Mouse (Mus musculus) stomach, embryonic 16.5 days (tissue): ENCODE data around the gene Tcam1. TPM values are rescaled to one million over a fixed set of nuclear protein-coding genes. Genes with fewer than 3 reads are reported as not detected.
A peak's percentile ranks its signal among the peaks of the same experiment; 100 is the strongest.

Experiments
- ATAC-seq: fragments of 200-750 bp; cut with Nextera tagmentation; 2 replicates; pipeline ENCODE4 v1.8.0; 2017; ENCODE audit warnings: moderate number of reproducible peaks, moderate TSS enrichment; ENCODE audit not compliant: insufficient read depth, low FRiP score
- H3K27ac ChIP-seq: fragments of 300-500 bp; sonication (generic); 2 replicates; pipeline ENCODE4 v1.5.1; 2014; ENCODE audit warnings: low read length
- H3K27me3 ChIP-seq: fragments of 300-500 bp; sonication (generic); 2 replicates; pipeline ENCODE4 v1.6.1; 2014; ENCODE audit warnings: low read length, control low read depth, mixed read lengths; ENCODE audit not compliant: control insufficient read depth, insufficient read depth
- H3K36me3 ChIP-seq: fragments of 300-500 bp; sonication (generic); 2 replicates; pipeline ENCODE4 v1.6.1; 2014; ENCODE audit warnings: low read length; ENCODE audit not compliant: control insufficient read depth, insufficient read depth
- H3K4me1 ChIP-seq: fragments of 300-500 bp; sonication (generic); 2 replicates; pipeline ENCODE4 v1.6.1; 2014; ENCODE audit warnings: low read length, control low read depth, mixed read lengths; ENCODE audit not compliant: control insufficient read depth, insufficient read depth
- H3K4me2 ChIP-seq: fragments of 300-500 bp; sonication (generic); 2 replicates; pipeline ENCODE4 v1.6.1; 2014; ENCODE audit warnings: low read depth, low read length, mixed read lengths
- H3K4me3 ChIP-seq: fragments of 300-500 bp; sonication (generic); replicated peaks from 2 replicates; pipeline ENCODE4 v1.5.1; 2014; ENCODE audit warnings: mild to moderate bottlenecking, low read length
- H3K9ac ChIP-seq: fragments of 300-500 bp; sonication (generic); 2 replicates; pipeline ENCODE4 v1.6.1; 2014; ENCODE audit warnings: low read length
- H3K9me3 ChIP-seq: fragments of 300-500 bp; sonication (generic); replicated peaks from 2 replicates; pipeline ENCODE4 v1.6.1; 2016; ENCODE audit warnings: low read length, control low read depth; ENCODE audit not compliant: control insufficient read depth
- WGBS: fragments of 180-500 bp; shearing (Covaris S2); extraction: QIAGEN DNeasy Blood & Tissue Kit; methylation state at CpG from one replicate; pipeline ENCODE4 v1.1.7; 2014; 5-methylcytosine and 5-hydroxymethylcytosine counted together
- polyA plus RNA-seq: library from polyadenylated mRNA; unstranded; fragments of >200 nt; fragmentation: Nextera tagmentation; extraction: Ambion mirVana; gene quantifications from 2 replicates; pipeline ENCODE4 v1.2.1, GENCODE M21; 2015

Gene Tcam1
- polyA plus RNA-seq, 1 experiment from 2014 or later, result 0.21 TPM

DNA sequence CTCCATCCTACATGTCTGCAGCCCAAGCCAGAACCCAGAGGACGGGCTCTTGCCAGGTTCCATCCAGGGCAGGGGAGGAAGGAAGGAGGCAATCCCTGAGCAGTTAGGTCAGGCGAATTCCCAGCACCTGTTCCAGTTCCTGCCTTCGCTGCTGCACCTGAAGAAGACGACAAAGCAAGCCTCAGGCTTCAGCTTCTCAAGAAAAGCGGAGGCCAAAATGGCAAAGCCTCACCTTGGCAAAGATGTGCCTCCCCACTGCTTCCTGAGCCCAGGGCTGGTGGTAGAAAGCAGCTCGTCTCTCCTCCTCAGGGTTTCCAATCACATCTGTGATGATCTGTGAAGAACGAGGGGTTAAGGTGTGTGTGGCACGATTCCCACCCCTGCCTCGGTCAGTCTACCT is 12.5 kb upstream of the Tcam1 start:
- H3K4me2 ChIP-seq, result no peak overlapping the region
- WGBS, result 86% methylated on average over 9 of the region's 9 CpGs
- H3K27me3 ChIP-seq, result no peaks in the 10 kb centered on the region
- peaks cover 25% of the 10 kb centered on the region for H3K4me1 ChIP-seq
- no peak for ATAC-seq
- H3K9ac ChIP-seq, result no peak overlapping the region
- H3K36me3 ChIP-seq, result peaks cover 58% of the 10 kb centered on the region
- no peak overlapping the region for H3K4me3 ChIP-seq
- H3K9me3 ChIP-seq, result no peaks in the 10 kb centered on the region
- no peak overlapping the region for H3K27ac ChIP-seq

DNA sequence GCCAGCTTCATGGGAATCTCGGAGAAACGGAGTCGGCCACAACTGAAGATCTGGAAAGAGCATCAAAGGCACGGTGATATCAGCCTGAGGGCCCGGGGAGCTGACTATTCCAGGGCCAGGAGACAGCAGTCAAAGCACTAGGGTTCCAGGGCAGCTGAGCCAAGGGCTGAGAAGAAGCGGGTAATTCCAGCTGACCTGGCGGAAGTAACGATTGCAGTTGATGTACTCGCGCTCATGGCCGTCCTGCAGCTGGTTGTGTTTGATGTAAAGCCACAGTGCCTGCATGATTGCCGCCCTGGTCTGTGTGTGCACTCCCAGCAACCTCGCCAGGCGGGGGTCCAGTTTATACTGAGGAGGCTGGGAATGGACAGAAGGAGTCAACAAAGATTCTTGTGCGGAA is 11.5 kb upstream of the Tcam1 start:
- H3K4me2 ChIP-seq, result no peak overlapping the region
- no peak for ATAC-seq
- no peaks in the 10 kb centered on the region for H3K9me3 ChIP-seq
- 88% methylated on average over 15 of the region's 15 CpGs for WGBS
- no peak overlapping the region for H3K27ac ChIP-seq
- H3K9ac ChIP-seq, result no peak overlapping the region
- H3K27me3 ChIP-seq, result no peaks in the 10 kb centered on the region
- peaks cover 58% of the 10 kb centered on the region for H3K36me3 ChIP-seq
- H3K4me1 ChIP-seq, result peaks cover 33% of the 10 kb centered on the region
- H3K4me3 ChIP-seq, result no peak overlapping the region

DNA sequence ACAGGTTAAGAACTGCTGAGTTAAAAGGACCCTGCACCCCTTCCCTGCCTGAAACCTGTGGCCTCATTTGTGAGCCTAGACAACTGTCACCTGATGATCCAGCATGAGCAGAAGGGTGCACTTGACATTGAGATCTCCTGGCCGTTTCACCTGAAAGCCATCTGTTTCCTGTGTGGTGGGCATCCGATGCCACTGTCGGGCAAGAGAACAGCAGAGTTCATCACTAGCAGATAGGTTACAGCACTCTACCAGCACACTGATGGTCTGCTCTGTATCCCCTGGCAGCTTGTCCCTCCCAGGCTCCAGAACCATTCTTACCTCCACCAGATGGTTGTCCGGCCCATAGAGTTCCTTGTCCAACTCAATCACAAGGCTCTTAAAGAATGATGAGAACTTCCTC is 10.9 kb upstream of the Tcam1 start:
- ATAC-seq, result no peak
- peaks cover 56% of the 10 kb centered on the region for H3K36me3 ChIP-seq

DNA sequence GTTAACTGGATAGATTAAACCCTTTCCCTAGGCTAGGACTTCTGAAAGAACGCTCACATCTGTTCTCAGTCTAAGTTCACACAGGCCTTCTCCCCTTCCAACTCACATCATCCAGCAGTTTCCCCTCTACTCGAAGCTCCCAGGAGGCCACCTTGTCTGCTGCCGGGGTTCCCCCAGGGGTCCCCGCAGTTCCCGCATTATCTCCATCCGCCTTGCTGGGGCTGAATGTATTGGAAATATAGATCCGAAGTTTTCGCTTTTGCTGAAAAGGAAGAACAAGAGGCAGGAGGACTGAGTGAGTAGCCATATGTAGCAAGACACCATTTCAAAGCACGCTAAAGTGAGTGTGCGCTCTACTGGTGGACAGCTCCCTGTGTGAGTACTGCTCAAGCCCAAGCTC is 10.0 kb upstream of the Tcam1 start:
- WGBS, result 95% methylated on average over 10 of the region's 10 CpGs
- Histone ChIP-seq H3K27ac (no peak overlapping the region), H3K9me3 (no peaks in the 10 kb centered on the region), H3K36me3 (peaks cover 50% of the 10 kb centered on the region), H3K27me3 (no peaks in the 10 kb centered on the region), H3K4me1 (peaks cover 45% of the 10 kb centered on the region), H3K9ac (no peak overlapping the region), H3K4me2 (no peak overlapping the region), H3K4me3 (no peak overlapping the region)
- ATAC-seq, result no peak

More for the DNA sequence above, 10.9 kb upstream of the Tcam1 start:
- no peak overlapping the region for H3K4me3 ChIP-seq
- no peaks in the 10 kb centered on the region for H3K9me3 ChIP-seq
- H3K4me2 ChIP-seq, result no peak overlapping the region
- H3K9ac ChIP-seq, result no peak overlapping the region
- H3K27me3 ChIP-seq, result no peaks in the 10 kb centered on the region
- H3K4me1 ChIP-seq, result peaks cover 39% of the 10 kb centered on the region
- no peak overlapping the region for H3K27ac ChIP-seq
- WGBS, result 90% methylated on average over 4 of the region's 4 CpGs

DNA sequence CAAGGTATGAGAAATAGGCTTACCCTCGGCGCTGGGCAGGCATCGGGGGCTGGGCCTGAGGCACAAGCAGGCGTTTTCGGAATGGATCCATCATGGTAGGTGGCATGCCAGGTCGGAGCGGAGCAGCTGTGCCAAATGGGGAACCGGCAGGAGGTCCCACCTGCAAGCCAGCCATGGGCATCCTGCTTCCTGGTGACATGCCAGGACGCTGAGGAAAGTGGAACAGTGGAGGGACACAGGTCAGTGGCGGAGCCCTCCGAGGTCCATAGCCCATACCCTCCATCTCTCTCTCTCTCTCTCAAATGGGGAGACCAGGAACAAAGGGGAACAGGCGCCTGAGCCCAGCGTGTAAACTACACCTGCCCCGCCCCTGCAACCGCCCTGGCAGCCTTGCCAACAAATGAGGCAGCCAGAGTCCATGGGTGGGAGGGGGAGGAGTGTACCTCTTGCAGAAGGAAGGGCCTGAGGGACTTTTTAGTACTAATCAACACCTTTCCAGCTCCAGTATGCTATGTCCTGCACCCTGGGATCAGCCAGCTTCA is 9.1 kb upstream of the Tcam1 start:
- Histone ChIP-seq H3K27ac (peak overlapping the region; percentile 96), H3K9me3 (no peaks in the 10 kb centered on the region), H3K4me2 (peak overlapping the region; percentile 41), H3K27me3 (no peaks in the 10 kb centered on the region), H3K4me3 (peak overlapping the region; percentile 17), H3K4me1 (peaks cover 45% of the 10 kb centered on the region), H3K9ac (peak overlapping the region; percentile 64), H3K36me3 (peaks cover 44% of the 10 kb centered on the region)
- peak; percentile 36; the same call in 1 of the 2 replicates for ATAC-seq
- WGBS, result 60% methylated on average over 15 of the region's 15 CpGs

DNA sequence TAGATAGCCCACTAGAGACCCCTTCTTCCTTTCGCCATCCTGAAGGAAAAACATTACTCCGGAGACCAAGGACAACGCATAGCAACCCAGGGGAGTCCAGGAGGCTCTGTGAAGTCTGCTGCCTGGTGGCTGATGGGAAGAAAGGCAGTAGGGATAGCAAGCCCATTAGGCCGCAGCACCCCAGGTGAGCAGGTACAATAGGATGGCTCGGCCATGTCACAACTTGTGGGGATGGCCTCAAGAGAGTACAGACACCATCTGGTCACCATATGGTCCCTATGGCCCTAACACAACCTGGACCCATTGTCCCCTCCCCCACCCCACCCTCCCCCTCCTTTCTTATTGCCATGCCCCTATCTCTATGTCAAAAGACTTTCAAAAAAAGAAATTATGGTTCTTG is 8.6 kb upstream of the Tcam1 start:
- ATAC-seq, result no peak

DNA sequence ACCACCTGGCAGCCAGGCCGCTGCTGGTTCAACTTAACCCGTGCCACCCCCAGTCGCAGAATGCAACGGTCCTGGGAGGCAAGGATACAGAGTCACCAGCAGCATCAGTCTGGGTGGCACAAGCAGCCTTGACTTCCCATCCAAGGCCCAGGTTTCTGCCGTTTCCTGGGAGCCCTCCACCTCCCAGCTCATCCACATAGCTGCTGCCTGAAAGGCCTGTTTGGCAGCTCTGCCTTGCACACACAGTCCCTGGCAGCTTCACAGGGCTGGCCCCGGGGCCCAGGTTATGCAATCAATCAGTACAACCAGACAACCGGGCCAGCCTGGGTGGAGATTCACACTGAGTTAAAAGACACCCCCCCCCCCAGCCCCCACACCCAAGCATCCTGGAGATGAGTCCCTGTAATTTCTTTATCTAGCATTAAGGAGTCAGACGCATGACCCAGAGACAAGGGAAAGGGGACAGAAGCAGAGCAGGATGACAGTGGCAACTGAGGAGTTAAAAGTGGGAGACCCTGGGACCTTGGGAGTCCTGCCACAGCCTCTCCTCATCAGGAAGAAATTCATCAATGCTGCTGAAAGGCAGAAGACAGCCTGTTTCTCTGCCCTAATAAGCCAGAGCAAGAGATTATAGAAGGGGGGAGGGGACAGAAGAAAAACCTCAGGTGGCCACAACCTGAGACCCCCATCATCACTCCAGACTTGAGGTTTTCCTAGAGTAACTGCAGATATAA is 8.0 kb upstream of the Tcam1 start:
- no peak; the same call in 1 of the 2 replicates for ATAC-seq
- Histone ChIP-seq H3K36me3 (peaks cover 33% of the 10 kb centered on the region), H3K9me3 (no peaks in the 10 kb centered on the region), H3K4me1 (peaks cover 47% of the 10 kb centered on the region), H3K27me3 (no peaks in the 10 kb centered on the region), H3K27ac (peak overlapping the region; percentile 96), H3K9ac (peak overlapping the region; percentile 64), H3K4me3 (peak overlapping the region; percentile 17), H3K4me2 (peak overlapping the region; percentile 41)
- 20% methylated on average over 8 of the region's 8 CpGs for WGBS

More for the DNA sequence above, 8.6 kb upstream of the Tcam1 start:
- H3K4me1 ChIP-seq, result peaks cover 45% of the 10 kb centered on the region
- peak overlapping the region; percentile 17 for H3K4me3 ChIP-seq
- H3K27me3 ChIP-seq, result no peaks in the 10 kb centered on the region
- 58% methylated on average over 5 of the region's 5 CpGs for WGBS
- H3K4me2 ChIP-seq, result peak overlapping the region; percentile 41
- H3K27ac ChIP-seq, result peak overlapping the region; percentile 96
- H3K36me3 ChIP-seq, result peaks cover 39% of the 10 kb centered on the region
- H3K9ac ChIP-seq, result peak overlapping the region; percentile 64
- H3K9me3 ChIP-seq, result no peaks in the 10 kb centered on the region

DNA sequence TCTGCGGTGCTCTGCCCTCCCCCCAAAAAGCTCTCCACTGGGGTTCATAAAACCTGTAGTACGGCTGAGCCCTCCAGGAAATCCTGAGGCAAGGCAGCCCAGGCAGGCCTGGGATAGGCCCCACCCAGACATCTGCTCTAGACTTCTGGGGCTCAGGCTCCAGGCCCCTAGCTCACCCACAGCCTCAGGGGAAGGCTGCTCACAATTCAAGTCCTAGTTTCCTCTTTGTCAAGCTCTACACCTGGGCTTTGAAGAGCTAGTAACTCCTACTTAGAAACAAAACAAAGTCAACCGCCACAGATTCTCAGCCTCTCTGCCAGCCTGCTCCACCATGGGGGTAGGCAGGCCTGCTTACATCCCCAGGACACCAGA is 7.4 kb upstream of the Tcam1 start:
- Histone ChIP-seq H3K27ac (peak overlapping the region; percentile 96), H3K9ac (peak overlapping the region; percentile 64), H3K4me3 (peak overlapping the region; percentile 13; the same call in 1 of the 2 replicates), H3K9me3 (no peaks in the 10 kb centered on the region), H3K4me1 (peaks cover 47% of the 10 kb centered on the region), H3K4me2 (peak overlapping the region; percentile 41), H3K27me3 (no peaks in the 10 kb centered on the region), H3K36me3 (peaks cover 27% of the 10 kb centered on the region)
- 12% methylated on average over 3 of the region's 3 CpGs for WGBS
- ATAC-seq, result no peak

DNA sequence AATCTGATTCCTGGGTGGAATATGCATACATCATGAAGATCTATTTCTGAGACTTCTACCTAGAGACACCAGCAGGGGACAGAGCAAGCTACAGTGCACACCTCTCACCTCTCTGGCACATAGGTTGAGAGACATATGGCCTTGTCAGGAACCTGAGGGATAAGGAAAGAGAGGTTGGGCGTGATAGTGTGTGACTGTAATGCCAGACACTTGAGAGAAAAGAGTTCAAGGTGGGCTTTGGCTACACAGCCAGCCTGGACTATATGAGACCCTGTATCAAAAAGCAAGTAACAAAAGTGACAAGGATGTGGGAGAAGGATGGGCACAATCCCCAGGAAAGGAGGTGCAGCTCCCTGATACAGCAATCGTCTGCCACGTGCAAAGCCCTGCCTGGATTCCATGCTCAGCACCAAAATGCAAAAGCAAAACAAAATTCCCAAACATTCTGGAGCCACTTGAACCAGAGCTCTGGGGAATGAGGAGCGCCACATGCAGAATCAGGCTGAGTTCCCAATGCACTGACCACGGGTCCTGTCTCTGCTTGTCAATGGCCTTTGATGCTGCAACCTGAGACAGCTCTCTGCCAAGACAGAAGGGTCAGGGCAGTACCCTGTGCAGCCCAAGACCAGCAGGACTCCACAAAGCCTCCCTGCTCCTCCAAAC is 5.2 kb upstream of the Tcam1 start:
- H3K4me3 ChIP-seq, result peak overlapping the region; percentile 95
- 18% methylated on average over 5 of the region's 5 CpGs for WGBS
- H3K4me2 ChIP-seq, result peak overlapping the region; percentile 78
- H3K27me3 ChIP-seq, result no peaks in the 10 kb centered on the region
- no peak for ATAC-seq
- H3K36me3 ChIP-seq, result peaks cover 6% of the 10 kb centered on the region
- H3K9me3 ChIP-seq, result no peaks in the 10 kb centered on the region
- H3K4me1 ChIP-seq, result peaks cover 59% of the 10 kb centered on the region
- H3K27ac ChIP-seq, result peak overlapping the region; percentile 96
- H3K9ac ChIP-seq, result peak overlapping the region; percentile 100
